Mouse (Mus musculus) 3134 (cell line): ENCODE data around the gene Ncmap.
A peak's percentile ranks its signal among the peaks of the same experiment; 100 is the strongest.
"Not testable (repeated sequence)": the region's sequence is repeated elsewhere in the genome, so short reads cannot be mapped to it uniquely, and the experiment has no call there.

Experiments
- DNase-seq: peaks from one replicate; pipeline ENCODE4 v3.0.0-alpha.2; 2011; ENCODE audit warnings: low spot score; ENCODE audit not compliant: insufficient read length; ENCODE audit errors: extremely low read depth

Ncmap gene

GRCm38 (mm10) chr4:135404048-135404447 is 6.0 kb upstream of the Ncmap start:
- no peak for DNase-seq

- no peak for DNase-seq
Measured at GRCm38 (mm10) chr4:135401881-135402280, 3.9 kb upstream of the Ncmap start.

GRCm38 (mm10) chr4:135397551-135397950 is 476 bp downstream of the Ncmap start:
- DNase-seq: no peak

GRCm38 (mm10) chr4:135396303-135396702 is 1.7 kb downstream of the Ncmap start:
- no peak for DNase-seq

GRCm38 (mm10) chr4:135395375-135395774 is 2.7 kb downstream of the Ncmap start:
- no peak for DNase-seq

- DNase-seq: no peak
Measured at GRCm38 (mm10) chr4:135394666-135395065, 3.4 kb downstream of the Ncmap start.

GRCm38 (mm10) chr4:135393381-135393780 is 4.6 kb downstream of the Ncmap start:
- DNase-seq: no peak

GRCm38 (mm10) chr4:135392801-135393200 is 5.2 kb downstream of the Ncmap start:
- no peak for DNase-seq

GRCm38 (mm10) chr4:135391014-135391413 is 7.0 kb downstream of the Ncmap start:
- peak; percentile 26 for DNase-seq

- DNase-seq: peak; percentile 27
Measured at GRCm38 (mm10) chr4:135385614-135386013, 12.4 kb downstream of the Ncmap start.

GRCm38 (mm10) chr4:135382316-135382715 is 15.7 kb downstream of the Ncmap start:
- peak; percentile 34 for DNase-seq

- no peak for DNase-seq
Measured at GRCm38 (mm10) chr4:135381355-135381754, 16.7 kb downstream of the Ncmap start.

GRCm38 (mm10) chr4:135377241-135377640 is 20.8 kb downstream of the Ncmap start:
- no peak for DNase-seq

- DNase-seq: no peak
Measured at GRCm38 (mm10) chr4:135375444-135375843, 22.6 kb downstream of the Ncmap start.

- DNase-seq: no peak
Measured at GRCm38 (mm10) chr4:135373299-135373698, 24.7 kb downstream of the Ncmap start.

- DNase-seq: no peak
Measured at GRCm38 (mm10) chr4:135370372-135370771, 27.7 kb downstream of the Ncmap start.

- DNase-seq: no peak
Measured at GRCm38 (mm10) chr4:135362828-135363227, 35.2 kb downstream of the Ncmap start.

- no peak for DNase-seq
Measured at GRCm38 (mm10) chr4:135361722-135362121, 36.3 kb downstream of the Ncmap start.

- DNase-seq: no peak
Measured at GRCm38 (mm10) chr4:135358736-135359135, 39.3 kb downstream of the Ncmap start.

GRCm38 (mm10) chr4:135357221-135357920 is 40.7 kb downstream of the Ncmap start:
- no peak for DNase-seq

- DNase-seq: no peak
Measured at GRCm38 (mm10) chr4:135355886-135356550, 42.0 kb downstream of the Ncmap start.

- not testable (repeated sequence) for DNase-seq
Measured at GRCm38 (mm10) chr4:135354751-135355150, 43.3 kb downstream of the Ncmap start.
